ENCODE assay signal across 7 mouse cellular contexts in genomic region chr13:104289176-104289575, GRCm38 (mm10). TPM values are rescaled to one million over a fixed set of nuclear protein-coding genes. Genes with fewer than 3 reads are reported as not detected.
DNase-seq lines count a peak whose midpoint lies in the region; ATAC-seq and TF ChIP-seq lines count a peak whose summit lies in the region.

No protein-coding gene starts in this region.

- H3K4me2 ChIP-seq in kidney, postnatal 0 days (ENCODE audit: low read length) = no peak overlapping the region
- peak overlapping the region; percentile 63 for H3K4me2 ChIP-seq in embryonic facial prominence, embryonic 13.5 days
- no peak overlapping the region for H3K4me2 ChIP-seq in limb, embryonic 15.5 days

- no peak overlapping the region for H3K27ac ChIP-seq in kidney, postnatal 0 days
- no peak overlapping the region for H3K27ac ChIP-seq in embryonic facial prominence, embryonic 13.5 days
- H3K27ac ChIP-seq in limb, embryonic 15.5 days = no peak overlapping the region
- H3K27ac ChIP-seq in left cerebral cortex, adult 2 months = no peak overlapping the region

- H3K9ac ChIP-seq in kidney, postnatal 0 days (ENCODE audit: low read depth, low read length) = no peak overlapping the region
- H3K9ac ChIP-seq in embryonic facial prominence, embryonic 13.5 days = no peak overlapping the region
- no peak overlapping the region for H3K9ac ChIP-seq in limb, embryonic 15.5 days

- H3K36me3 ChIP-seq in kidney, postnatal 0 days (ENCODE audit: insufficient read depth, low read length) = no peaks in the 10 kb centered on the region
- no peaks in the 10 kb centered on the region for H3K36me3 ChIP-seq in embryonic facial prominence, embryonic 13.5 days
- H3K36me3 ChIP-seq in limb, embryonic 15.5 days = no peaks in the 10 kb centered on the region

- no peak for ATAC-seq in kidney, postnatal 0 days (replicated peaks; ENCODE audit: low FRiP score, low read depth)
- ATAC-seq in CD4-positive, CD25-positive, alpha-beta regulatory T cell, adult 4 months = peak; percentile 11
- no peak for ATAC-seq in embryonic facial prominence, embryonic 13.5 days (ENCODE audit: insufficient number of reproducible peaks, insufficient read depth, low FRiP score, low TSS enrichment, low read depth)
- ATAC-seq in limb, embryonic 15.5 days (ENCODE audit: insufficient number of reproducible peaks, low FRiP score, low TSS enrichment, low read depth) = no peak

- no peaks in the 10 kb centered on the region for H3K9me3 ChIP-seq in kidney, postnatal 0 days (replicated peaks; ENCODE audit: low read length)
- H3K9me3 ChIP-seq in embryonic facial prominence, embryonic 13.5 days = no peaks in the 10 kb centered on the region
- no peaks in the 10 kb centered on the region for H3K9me3 ChIP-seq in limb, embryonic 15.5 days

- H3K4me1 ChIP-seq in kidney, postnatal 0 days (replicated peaks; ENCODE audit: insufficient read depth, low read length) = peaks cover 13% of the 10 kb centered on the region; the same call in 1 of the 2 replicates
- H3K4me1 ChIP-seq in embryonic facial prominence, embryonic 13.5 days = peaks cover 14% of the 10 kb centered on the region
- H3K4me1 ChIP-seq in limb, embryonic 15.5 days = 0 out of 2 replicates have a peak, but pooled peaks cover 2% of the 10 kb centered on the region

- H3K27me3 ChIP-seq in kidney, postnatal 0 days (ENCODE audit: insufficient read depth, low read length) = no peaks in the 10 kb centered on the region
- H3K27me3 ChIP-seq in embryonic facial prominence, embryonic 13.5 days = no peaks in the 10 kb centered on the region
- H3K27me3 ChIP-seq in limb, embryonic 15.5 days = no peaks in the 10 kb centered on the region

- no peak for TF ChIP-seq CTCF in kidney, postnatal 0 days (IDR thresholded peaks at IDR 0.05; ENCODE audit: low read depth)
- no peak for TF ChIP-seq CTCF in left cerebral cortex, adult 2 months (IDR thresholded peaks at IDR 0.05)

- no peak for DNase-seq in kidney, postnatal 0 days (ENCODE audit: low spot score)
- no peak for DNase-seq in kidney, postnatal 25 days
- DNase-seq in left cerebral cortex, adult 2 months (ENCODE audit: extremely low spot score in 1 of 2, low spot score in 2 of 2) = no peak
- no peak for DNase-seq in thymus, postnatal 25 days

- H3K4me3 ChIP-seq in kidney, postnatal 0 days (replicated peaks; ENCODE audit: low read depth, low read length) = 0 out of 2 replicates have a peak overlapping the region, but pooled peaks have one; percentile 56
- H3K4me3 ChIP-seq in embryonic facial prominence, embryonic 13.5 days = peak overlapping the region; percentile 45
- peak overlapping the region; percentile 47 for H3K4me3 ChIP-seq in limb, embryonic 15.5 days
- H3K4me3 ChIP-seq in left cerebral cortex, adult 2 months = no peak overlapping the region

- intact Hi-C loops in left cerebral cortex, adult 2 months (cut with DNase I) = loop anchor here (5.0 kb wide), 1 partner anchor 648 kb away; no protein-coding TSS in a partner anchor

RNA-seq across cellular contexts. Expression of gene Adamts6, which starts 1.5 kb away (rescaled TPM):
- polyA plus RNA-seq in kidney, postnatal 0 days (2015; fragmentation: Nextera tagmentation; extraction: Ambion mirVana) = 1.1 and 1.2 TPM in 2 replicates
- polyA plus RNA-seq in CD4-positive, CD25-positive, alpha-beta regulatory T cell, adult 4 months (2017; shearing (Covaris generic)) = 10 to 100 TPM; 24.2 to 26.5 TPM
- 3.2 and 4.9 TPM in 2 replicates for polyA plus RNA-seq in embryonic facial prominence, embryonic 13.5 days (2015; fragmentation: Nextera tagmentation; extraction: Ambion mirVana)
- 2.4 and 3.0 TPM in 2 replicates for polyA plus RNA-seq in limb, embryonic 15.5 days (2015; fragmentation: Nextera tagmentation; extraction: Ambion mirVana)
- 1 to 10 TPM; 3.9 to 4.6 TPM for total RNA-seq in left cerebral cortex, adult 2 months (2021)
